Mouse (Mus musculus) adrenal gland, postnatal 4 days (tissue): Measurements from ENCODE around the gene Rabepk. TPM values are rescaled to one million over a fixed set of nuclear protein-coding genes. Genes with fewer than 3 reads are reported as not detected.
"Not testable (repeated sequence)": the region's sequence is repeated elsewhere in the genome, so short reads cannot be mapped to it uniquely, and the experiment has no call there.

Experiments
- DNase-seq, 2 experiments: peaks; one replicate each; pipeline ENCODE4 v3.0.0; 2021 to 2022; ENCODE audit warnings: low spot score in 2 of 2, mixed read lengths in 2 of 2
- total RNA-seq, 2 experiments: library from RNA; stranded (reverse); gene quantifications; 2 replicates each; pipeline ENCODE4 v1.2.3; 2021

Gene Rabepk
- total RNA-seq, 2 experiments from 2014 or later, result 29.7 to 31.4 TPM

DNA sequence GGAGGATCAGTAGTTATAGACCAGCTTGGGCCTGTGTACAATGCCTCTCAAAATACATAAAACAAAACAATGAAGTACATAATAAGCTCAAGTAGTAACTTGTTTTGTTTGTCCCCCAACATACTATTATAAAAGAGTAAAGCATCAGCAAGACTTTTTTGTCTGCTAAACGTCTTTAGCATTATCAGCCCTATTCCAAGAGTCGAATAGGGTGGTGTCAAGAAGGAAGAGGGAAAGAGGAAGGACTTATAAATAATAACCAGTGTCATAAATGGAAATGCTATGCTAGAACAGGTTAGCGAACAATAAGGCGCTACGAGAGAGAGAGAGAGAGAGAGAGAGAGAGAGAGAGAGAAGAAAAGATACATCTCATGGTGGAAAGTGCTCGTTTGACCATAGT lies 28.8 kb downstream of the Rabepk start:
- DNase-seq, result no peak

DNA sequence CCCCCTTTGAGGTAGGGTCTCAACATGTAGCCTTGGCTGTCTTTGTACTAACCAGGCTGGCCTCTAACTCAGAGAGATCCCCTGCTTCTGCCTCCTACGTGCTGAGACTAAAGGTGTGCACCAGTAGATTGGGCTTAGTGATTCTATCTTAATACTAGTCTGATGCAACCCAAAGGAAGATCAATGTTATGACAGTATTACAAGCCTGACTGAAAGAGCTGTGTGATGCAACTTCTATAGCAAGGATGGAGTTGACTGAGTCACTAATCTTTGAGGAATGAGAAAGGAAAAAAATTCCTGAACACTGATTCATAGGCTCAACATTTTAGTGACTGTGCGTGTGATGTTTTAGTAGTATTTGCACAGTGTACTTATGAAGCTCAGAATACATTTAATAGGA lies 29.7 kb downstream of the Rabepk start:
- DNase-seq, result no peak

DNA sequence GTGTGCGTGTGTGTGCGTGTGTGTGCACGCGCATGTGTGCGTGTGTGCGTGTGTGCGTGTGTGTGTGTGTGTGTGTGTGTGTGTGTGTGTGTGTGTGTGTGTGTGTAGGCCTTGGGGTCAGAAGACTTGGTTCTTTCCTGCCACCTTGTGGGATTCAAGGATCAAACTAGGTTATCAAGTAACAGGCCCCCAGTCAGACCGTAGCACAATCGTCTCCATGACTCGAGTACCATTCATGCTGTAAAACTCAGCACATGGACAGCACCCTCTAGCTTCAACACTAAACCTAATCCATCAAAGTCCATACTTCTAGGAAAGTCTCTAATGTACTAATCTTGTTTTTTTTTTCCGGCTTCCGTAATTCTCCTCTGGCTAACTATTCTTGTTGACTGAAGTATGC lies 34.9 kb downstream of the Rabepk start:
- DNase-seq, result no peak

DNA sequence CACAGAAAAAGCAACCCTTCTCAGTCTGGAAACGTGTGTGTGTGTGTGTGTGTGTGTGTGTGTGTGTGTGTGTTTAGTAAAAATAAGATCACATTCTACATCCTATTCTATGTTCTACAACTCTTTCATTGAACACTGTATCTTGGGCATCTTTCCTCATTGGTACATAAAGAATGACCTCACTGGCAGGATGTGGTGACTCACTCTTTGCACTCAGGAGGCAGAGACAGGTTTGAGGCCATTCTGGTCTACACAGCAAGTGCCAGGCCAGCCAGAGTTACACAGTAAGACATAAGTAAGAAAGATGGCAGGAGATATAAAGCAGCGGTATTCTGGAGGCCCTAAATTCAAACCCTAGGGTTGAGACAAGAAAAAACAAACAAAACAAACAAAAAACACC lies 36.8 kb downstream of the Rabepk start:
- no peak for DNase-seq

DNA sequence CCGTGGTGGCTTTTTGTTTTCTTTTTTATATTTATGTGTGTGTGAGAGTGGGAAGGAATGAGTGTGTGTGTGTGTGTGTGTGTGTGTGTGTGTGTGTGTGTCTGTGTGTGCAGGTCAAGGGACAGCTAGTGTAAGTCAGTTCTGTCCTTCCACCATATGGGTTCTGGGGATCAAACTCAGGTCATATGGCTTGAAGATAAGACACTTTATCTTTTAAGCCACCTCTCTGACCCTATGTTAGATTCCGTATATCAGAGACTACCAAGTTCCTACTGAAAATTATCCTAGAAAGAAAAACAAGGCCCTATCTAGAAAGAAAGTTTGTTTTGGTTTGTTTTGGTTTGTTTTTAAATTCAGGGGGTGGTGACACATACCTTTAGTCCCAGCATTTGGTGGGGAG lies 37.5 kb downstream of the Rabepk start:
- no peak for DNase-seq

DNA sequence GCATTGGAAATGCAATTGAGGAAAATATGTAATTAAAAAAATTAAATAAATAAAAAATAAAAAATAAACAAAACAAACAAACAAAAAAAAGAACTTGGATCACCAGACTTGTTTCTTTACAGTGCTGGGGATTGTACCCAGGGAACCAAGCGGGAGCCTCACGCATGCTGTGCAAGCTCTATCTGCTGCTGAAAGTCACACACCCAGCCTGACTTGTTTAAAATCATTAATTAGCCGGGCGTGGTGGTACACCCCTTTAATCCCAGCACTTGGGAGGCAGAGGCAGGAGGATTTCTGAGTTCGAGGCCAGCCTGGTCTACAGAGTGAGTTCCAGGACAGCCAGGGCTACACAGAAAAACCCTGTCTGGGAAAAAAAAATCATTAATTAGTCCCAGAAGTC lies 38.4 kb downstream of the Rabepk start:
- DNase-seq, result not testable (repeated sequence)

DNA sequence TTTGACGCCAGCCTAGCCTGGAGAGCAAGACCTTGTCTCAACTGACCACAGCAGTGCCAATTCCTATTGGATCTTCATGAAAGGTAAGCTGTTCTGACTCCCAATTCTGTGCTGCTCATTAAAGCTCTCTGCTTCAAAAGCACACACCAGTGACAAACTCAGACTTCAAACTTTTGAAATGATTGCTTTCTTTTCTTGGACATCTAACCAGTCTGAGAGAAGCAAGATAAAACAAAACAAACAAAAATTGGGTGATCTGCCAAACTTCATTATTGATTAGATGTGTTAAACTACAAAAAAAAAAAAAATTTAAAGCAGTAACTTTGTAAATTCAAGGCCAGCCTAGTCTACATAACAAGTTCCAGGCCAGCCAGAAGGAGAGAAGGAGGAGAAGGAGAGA lies 42.4 kb downstream of the Rabepk start:
- DNase-seq, result no peak

DNA sequence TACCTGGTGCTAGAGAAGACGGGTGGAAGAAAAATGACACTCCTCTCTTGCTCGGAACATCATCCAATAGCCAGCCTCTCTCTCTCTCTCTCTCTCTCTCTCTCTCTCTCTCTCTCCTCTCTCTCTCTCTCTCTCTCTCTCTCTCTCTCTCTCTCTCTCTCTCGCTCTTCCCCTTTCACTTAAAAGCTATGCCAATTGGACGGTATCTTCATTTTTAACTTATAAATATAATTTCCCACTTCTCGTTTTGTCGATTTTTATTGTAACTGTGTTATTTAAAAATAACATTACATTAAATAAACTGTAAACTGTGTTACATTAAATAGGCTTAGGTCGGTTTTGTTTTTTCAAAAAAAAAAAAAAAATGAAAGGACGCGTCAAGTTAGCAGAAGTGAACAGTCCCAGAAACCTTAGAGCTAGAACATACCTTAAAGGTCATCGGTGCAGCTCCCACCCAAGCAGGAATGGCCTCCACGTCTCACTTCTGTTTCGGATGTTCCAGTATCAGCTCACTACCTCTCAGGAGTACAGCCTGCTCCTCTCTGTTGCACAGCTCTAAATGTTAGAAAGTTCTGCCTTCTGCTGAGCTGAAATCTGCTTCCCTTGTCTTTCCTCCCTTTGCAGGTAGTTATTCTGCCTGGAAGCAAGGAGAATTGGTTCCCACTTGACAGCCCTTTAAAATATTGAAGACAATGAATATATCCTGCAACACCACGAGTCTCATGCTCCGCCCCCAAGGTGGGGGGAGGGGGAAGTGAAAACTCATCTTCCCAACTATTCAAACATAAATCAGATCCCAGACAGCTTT lies 45.0 kb downstream of the Rabepk start, which contains the start of gene Gapvd1:
Gapvd1 (minus strand) TSS at position 682 of the 808 bp plus-strand sequence.
- DNase-seq, result no peak

DNA sequence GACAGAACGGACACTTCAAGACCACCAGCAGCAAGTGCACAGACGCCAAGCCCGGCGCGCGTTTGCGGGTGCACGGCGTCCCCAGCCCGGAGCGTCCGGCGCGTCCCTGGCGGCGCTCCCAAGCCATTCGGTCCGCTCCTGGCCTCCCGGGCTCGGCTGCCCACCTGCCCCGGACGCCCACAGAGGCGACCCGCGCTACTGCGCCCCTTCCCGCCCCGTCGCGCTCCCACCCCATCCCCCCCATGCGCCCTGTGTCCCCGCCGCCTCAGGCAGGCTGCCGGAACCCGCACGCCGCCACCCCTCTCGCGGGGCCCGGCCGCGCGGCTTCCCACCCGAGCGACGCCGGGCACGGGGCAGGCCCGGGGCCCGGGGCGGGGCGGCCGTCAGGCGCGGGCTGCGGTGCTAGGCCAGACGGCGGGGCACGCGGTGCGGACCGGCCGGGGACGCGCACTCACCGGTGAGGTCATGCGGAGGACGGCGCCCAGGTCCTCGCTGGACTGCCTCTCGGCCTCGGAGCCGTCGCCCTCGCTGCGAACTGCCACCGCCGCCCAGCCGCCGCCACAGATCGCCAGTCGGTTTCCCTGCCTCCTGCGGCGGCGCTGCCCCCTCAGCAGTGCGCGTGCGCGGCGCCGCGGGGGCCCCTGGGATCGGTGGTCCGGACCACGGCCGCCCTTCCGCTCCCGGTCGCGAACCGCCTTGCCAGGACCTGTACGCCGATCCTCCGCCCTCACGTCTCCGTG lies 45.7 kb downstream of the Rabepk start:
- peak; percentile 75 to 82 for DNase-seq

DNA sequence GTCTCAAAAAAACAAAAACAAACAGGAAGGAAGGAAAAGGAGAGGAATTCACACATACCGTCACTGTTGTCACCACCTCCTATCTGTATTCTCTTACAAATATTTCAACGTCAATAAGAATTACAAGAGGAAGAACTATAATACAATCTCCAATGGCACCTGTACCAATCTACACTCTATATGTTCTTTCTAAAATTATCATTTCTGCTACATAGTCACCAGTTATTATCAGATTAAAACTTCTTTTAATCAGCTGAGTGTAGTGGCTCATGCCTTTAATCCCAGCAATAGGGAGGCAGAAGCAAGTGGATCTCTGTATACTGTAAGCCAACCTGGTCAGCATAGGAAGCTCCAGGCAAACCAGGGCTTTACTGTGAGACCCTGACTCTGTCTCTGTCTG lies 49.5 kb downstream of the Rabepk start:
- no peak for DNase-seq

DNA sequence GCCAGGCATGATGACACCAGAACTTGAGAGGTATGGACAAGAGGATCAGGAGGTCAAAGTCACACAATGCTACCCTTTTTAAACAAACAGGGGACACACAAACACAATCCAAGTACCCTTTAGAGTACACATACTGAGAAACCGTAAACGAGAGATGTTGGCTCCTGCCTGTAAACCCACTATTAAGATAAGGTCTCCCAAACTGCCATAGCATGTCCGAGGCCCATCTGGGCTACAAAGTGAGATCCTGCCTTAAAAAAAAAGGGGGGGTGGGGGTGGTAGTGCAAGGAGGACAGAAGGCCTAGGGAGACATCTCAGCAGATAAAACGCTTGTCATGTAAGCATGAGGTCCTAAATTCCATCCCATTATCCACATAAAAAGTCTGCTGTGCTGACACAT lies 51.2 kb downstream of the Rabepk start:
- no peak for DNase-seq

DNA sequence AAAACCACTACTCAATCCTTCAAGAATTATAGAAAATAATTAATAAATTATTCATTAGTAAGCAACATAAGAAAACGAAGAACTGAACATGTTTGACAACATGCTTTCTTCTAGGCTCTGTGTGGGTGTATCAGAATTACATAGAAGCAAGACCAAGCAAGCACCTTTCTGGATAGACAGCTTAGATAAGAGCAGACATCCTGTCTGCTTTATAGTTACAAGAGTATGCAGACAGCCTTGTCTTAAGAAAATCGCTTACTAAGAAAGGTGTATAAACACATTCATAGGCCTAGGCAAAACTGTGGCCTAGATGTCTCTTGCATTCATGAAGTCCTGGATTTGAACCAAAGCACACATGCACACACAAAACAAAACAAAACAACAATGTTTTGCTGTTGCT lies 54.0 kb downstream of the Rabepk start:
- DNase-seq, result no peak

DNA sequence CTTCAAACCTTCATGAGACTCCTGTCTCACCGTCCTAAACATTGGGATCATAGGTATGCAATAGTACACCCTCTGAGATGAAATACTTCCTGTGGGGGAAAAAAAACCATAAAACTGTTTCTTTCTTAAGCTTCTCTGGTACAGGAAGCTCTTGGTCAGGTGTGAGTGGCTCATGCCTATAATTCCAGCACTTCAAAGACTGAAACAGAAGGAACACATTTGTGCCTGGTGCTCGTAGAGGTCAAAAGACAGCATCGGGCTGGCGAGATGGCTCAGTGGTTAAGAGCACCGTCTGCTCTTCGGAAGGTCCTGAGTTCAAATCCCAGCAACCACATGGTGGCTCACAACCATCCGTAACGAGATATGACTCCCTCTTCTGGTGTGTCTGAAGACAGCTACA lies 55.2 kb downstream of the Rabepk start:
- no peak for DNase-seq

DNA sequence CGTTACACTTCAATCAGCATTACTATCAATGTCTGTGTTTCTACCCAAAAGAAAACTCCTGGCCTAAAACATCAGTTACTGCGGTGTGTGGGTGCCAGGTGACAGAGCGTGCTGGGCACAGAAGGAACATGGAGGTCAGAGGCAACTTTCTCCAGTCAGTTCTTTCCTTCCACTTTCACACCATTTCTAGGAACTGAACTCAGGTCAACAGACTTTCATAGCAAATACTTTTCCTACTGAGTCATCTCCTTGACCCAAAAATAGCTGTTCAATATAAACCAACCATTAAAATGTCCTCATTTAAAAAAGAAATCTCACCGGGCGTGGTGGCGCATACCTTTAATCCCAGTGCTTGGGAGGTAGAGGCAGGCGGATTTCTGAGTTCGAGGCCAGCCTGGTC lies 57.0 kb downstream of the Rabepk start:
- DNase-seq, result no peak

DNA sequence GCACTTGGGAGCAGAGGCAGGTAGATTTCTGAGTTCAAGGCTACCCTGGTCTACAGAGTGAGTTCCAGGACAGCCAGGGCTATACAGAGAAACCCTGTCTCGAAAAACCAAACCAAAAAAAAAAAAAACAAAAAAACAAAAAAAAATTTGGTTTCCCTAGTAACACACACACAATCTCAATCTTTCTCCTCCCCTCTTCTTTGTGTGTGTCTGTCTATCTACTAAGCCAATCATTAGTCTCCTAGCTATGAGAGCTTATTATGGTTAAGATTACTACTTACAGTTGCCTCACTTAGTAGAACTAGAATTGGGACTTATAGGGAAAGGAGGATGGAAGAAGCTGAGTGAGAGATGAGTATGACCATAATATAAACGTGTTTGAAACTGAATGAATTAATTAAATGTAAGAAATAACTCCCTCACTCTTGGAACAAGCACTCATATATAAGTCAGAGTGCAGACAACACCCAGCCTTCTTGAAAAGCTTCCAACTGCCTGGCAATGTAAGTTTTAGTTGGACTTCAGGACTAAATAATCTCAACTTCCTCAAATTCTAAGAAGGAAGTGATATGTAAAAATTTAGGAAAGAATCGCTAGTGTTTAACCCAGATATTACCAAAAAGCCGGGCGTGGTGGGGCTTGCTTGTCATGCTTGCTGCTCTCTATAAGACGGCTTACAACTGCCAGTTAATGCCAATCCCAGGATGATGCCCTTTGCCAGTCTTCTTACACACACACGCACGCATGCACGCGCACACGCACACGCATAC lies 58.1 kb downstream of the Rabepk start:
- no peak for DNase-seq

DNA sequence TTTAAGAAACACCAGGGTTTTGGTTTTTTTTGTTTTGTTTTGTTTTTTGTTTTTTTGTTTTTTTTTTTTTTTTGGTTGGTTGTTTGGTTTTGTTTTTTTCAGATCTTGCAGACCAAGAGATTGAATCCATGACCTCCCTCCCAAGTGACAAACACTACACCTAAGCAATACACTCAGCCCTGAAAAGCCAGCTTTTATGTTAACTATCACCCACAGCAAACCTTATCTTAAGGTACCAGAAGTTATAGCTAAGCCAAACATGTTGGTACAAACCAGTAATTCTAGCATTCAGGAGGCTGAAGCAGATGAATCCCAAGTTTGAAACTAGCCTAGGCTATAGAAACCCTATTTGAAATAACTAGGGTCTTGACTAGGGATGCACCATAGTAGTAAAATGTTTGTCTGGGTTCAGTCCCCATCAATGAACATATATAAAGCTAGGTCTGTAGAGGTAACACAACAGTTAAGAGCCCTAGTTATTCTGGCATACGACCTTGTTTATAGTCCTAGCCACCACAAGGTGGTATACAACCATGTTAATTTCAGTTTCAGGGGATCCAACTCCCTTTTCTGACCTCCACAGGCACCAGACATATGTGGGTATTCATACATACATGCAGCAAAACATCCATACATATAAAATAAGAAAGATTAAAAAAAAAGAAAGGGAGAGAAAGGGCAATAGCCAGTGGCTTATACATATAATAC lies 59.9 kb downstream of the Rabepk start:
- DNase-seq, result no peak

DNA sequence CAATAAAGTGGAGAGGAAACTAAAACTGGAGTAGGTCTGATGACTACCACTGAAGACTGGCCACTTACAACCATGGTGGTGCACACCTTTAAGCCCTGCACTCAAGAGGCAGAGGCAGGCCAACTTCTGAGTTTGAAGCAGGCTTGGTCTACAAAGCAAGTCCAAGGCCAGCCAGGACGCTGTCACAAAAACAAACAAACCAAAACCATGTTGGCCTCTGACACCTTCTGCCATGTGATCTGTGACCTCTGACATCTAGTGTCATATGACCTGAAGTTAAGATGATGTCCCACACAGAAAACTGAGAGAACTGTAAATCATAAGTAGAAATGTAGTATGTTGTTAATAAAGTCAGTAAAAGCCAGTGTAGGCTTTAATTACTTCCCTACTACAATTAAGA lies 61.8 kb downstream of the Rabepk start:
- no peak for DNase-seq

DNA sequence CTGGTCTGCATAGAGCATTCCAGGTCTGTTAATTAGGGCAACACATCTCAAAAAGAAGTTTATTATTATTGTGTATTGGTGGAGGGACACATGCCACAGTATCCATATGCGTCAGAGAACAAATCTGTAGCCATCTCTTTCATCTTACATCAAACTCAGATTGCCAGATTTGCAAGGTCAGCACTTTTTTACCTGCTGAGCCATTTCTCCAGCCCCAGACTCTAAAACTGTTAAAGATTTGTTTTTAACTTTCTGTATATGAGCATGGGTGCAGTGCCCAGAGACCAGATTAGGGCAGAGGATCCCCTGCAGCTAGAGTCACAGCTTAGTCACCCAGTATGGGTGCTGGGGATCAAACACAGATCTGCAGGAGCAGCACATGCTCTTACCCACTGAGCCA lies 63.1 kb downstream of the Rabepk start:
- no peak for DNase-seq
